Mouse (Mus musculus): ENCODE results near the gene Anapc16. TPM values are rescaled to one million over a fixed set of nuclear protein-coding genes. Genes with fewer than 3 reads are reported as not detected.
A peak's percentile ranks its signal among the peaks of the same experiment; 100 is the strongest.

Gene Anapc16
- polyA plus RNA-seq, 1 experiment from 2014 or later = 132 TPM

DNA sequence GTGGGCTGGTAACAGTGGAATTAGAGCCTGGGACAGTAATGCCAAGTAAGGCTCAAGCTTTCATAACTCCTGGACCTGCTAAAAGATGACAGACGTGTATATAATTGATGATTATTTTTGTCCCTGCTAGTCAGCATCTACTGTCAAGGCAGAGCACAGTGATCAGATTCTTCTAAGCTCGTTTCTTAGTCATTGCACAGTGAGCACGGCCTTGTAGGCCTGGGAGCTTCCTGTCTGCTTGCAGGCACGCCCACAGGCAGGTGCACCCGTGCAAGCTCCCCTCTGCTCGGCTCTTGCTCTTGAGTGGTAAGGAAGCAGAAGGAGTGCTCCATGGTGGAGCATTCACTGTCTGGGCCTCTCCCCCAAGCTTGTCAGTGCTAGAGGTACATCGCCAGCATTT, 25.2 kb upstream of the Anapc16 start:
- Histone ChIP-seq H3K36me3 (no peaks in the 10 kb centered on the region), H3K27me3 (no peaks in the 10 kb centered on the region), H3K9ac (replicated peaks) (no peak overlapping the region), H3K4me3 (replicated peaks) (no peak overlapping the region), H3K9me3 (no peaks in the 10 kb centered on the region), H3K4me2 (no peak overlapping the region), H3K27ac (peak overlapping the region; percentile 86), H3K4me1 (replicated peaks) (peaks cover 53% of the 10 kb centered on the region)
- ATAC-seq (ENCODE audit: insufficient number of reproducible peaks, insufficient read depth, low FRiP score, low TSS enrichment, low read depth) = no peak
- 72% methylated on average over 7 of the region's 7 CpGs for WGBS

DNA sequence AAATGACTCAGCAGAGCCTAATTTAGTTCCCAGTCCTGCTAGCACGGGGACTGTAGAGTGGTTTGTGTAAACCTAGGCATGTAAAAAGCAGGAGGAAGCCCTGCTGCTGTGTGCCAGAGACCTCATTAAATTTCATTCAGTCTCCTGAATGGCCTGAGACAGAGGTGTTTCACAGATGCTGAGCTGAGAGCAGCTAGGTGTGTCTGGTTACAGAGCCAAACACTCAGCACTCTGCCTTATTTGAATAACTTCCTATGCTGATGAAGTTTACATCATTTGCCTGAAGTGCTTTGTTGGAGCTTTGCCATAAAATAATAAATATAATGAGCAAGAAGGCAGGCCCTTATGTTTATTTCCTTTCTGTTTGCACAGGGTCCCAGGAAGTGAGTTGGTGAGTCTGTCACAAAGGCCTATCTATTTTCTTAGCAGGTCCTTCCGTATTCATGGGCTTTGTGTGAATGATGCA, 24.7 kb upstream of the Anapc16 start:
- Histone ChIP-seq H3K4me2 (0 out of 2 replicates have a peak overlapping the region, but pooled peaks have one; percentile 40), H3K27me3 (no peaks in the 10 kb centered on the region), H3K9me3 (no peaks in the 10 kb centered on the region), H3K4me3 (replicated peaks) (no peak overlapping the region), H3K36me3 (0 out of 2 replicates have a peak, but pooled peaks cover under 1% of the 10 kb centered on the region), H3K9ac (replicated peaks) (no peak overlapping the region), H3K27ac (peak overlapping the region; percentile 86), H3K4me1 (replicated peaks) (peaks cover 47% of the 10 kb centered on the region)
- 35% methylated on average over 2 of the region's 2 CpGs for WGBS
- 0 out of 2 replicates have a peak, but pooled peaks have one; percentile 57 for ATAC-seq (ENCODE audit: insufficient number of reproducible peaks, insufficient read depth, low FRiP score, low TSS enrichment, low read depth)

DNA sequence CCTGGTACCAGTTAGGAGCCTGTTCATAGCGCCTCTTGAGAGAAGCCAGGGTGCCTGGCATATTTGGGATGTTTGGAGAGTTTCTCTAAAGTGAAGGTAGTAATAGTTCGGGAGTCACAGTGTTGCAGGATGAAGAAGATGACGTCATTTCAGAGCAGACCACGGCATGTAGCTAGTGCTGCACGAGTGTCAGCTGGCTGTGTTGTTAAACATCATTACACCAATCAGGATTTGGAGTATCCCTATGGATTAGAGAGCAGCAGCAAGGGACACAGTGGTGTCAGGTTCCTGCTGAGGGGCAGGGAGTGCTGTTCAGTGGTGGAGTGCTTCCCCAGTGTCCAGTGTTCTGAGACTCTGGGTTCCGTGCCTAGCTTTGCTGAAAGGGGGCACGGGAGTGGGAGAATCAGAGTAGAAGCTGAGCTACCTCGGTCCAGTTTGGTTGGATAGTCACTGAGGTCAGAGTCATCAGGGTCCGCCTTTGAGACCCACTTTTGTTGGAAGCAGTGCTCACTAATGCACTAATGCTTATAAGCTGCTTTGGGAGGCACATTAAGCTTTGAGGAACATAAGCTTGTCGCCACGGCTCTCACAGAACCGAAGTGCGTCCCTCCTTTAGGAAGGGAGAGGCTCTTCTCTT, 23.9 kb upstream of the Anapc16 start:
- H3K4me2 ChIP-seq = peak overlapping the region; percentile 40
- ATAC-seq (ENCODE audit: insufficient number of reproducible peaks, insufficient read depth, low FRiP score, low TSS enrichment, low read depth) = no peak
- 0 out of 2 replicates have a peak overlapping the region, but pooled peaks have one; percentile 13 for H3K9ac ChIP-seq (replicated peaks)
- H3K4me1 ChIP-seq (replicated peaks) = peaks cover 40% of the 10 kb centered on the region
- H3K27me3 ChIP-seq = no peaks in the 10 kb centered on the region
- H3K4me3 ChIP-seq (replicated peaks) = no peak overlapping the region
- 35% methylated on average over 13 of the region's 13 CpGs for WGBS
- H3K36me3 ChIP-seq = peaks cover 8% of the 10 kb centered on the region
- peak overlapping the region; percentile 86 for H3K27ac ChIP-seq
- H3K9me3 ChIP-seq = no peaks in the 10 kb centered on the region

DNA sequence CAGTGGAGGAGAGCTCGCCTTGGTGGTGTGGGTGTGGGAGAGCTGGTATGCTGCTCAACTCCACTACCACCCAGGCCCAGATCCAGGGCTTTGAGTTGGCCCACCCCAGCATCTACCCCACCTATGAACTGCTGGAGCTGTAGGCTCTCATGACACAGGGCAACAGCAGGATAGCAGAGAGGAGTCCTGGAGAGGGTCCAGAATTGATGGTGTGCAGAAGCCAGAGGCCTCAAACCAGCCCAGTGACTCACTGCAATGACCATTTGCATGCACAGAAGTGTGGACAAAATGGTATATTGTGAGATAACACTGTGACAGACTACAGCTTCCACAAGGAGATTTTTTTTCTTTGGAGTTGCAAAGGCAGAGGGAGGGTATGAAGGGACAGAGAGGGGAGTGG, 20.8 kb upstream of the Anapc16 start:
- no peak overlapping the region for H3K27ac ChIP-seq
- no peak for ATAC-seq (ENCODE audit: insufficient number of reproducible peaks, insufficient read depth, low FRiP score, low TSS enrichment, low read depth)
- H3K9ac ChIP-seq (replicated peaks) = no peak overlapping the region; the same call in 1 of the 2 replicates
- H3K36me3 ChIP-seq = peaks cover 25% of the 10 kb centered on the region
- H3K4me3 ChIP-seq (replicated peaks) = no peak overlapping the region
- H3K4me1 ChIP-seq (replicated peaks) = peaks cover 31% of the 10 kb centered on the region
- no peak overlapping the region for H3K4me2 ChIP-seq
- no peaks in the 10 kb centered on the region for H3K9me3 ChIP-seq
- no peaks in the 10 kb centered on the region for H3K27me3 ChIP-seq
- WGBS = 74% methylated on average over 1 of the region's 1 CpGs

DNA sequence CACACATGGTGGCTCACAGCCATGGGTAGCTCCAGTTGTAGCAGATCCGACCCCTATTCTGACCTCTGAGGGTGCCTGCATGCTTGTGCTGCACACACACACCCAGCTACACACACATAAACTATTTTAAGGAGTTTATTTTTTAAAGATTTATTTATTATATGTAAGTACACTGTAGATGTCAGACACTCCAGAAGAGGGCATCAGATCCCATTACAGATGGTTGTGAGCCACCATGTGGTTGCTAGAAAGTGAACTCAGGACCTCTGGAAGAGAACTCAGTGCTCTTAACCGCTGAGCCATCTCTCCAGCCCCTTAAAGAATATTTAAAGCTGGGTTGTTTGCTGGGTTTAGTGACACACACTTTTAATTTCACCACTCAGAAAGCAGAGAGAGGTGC, 16.4 kb upstream of the Anapc16 start:
- WGBS = 81% methylated on average over 2 of the region's 2 CpGs
- Histone ChIP-seq H3K9ac (replicated peaks) (no peak overlapping the region), H3K4me3 (replicated peaks) (no peak overlapping the region), H3K4me2 (no peak overlapping the region), H3K36me3 (peaks cover 61% of the 10 kb centered on the region), H3K27me3 (no peaks in the 10 kb centered on the region), H3K27ac (no peak overlapping the region), H3K4me1 (replicated peaks) (no peaks in the 10 kb centered on the region), H3K9me3 (no peaks in the 10 kb centered on the region)
- no peak for ATAC-seq (ENCODE audit: insufficient number of reproducible peaks, insufficient read depth, low FRiP score, low TSS enrichment, low read depth)

DNA sequence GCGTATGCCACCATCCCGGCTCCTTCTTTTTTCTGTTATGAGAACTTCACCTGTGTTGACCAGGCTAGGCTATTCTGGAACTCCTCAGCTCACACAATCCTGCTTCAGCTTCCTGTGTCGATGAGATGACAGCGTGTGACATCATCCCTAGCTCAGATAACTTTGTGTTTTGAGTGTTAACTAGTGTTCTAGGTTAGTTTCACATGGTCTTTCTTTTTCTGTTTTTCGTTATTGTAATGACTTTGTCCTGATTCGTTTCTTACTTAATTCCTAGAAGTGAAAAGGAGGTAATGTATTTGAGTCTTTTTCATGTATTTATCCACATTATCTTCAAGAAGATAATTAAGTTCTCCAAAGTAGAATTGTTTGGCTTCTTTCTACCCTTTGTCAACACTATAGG, 13.3 kb upstream of the Anapc16 start:
- Histone ChIP-seq H3K27me3 (no peaks in the 10 kb centered on the region), H3K36me3 (peaks cover 67% of the 10 kb centered on the region), H3K4me1 (replicated peaks) (no peaks in the 10 kb centered on the region), H3K9ac (replicated peaks) (no peak overlapping the region), H3K27ac (no peak overlapping the region), H3K4me2 (no peak overlapping the region), H3K9me3 (no peaks in the 10 kb centered on the region), H3K4me3 (replicated peaks) (no peak overlapping the region)
- WGBS = 91% methylated on average over 6 of the region's 6 CpGs
- ATAC-seq (ENCODE audit: insufficient number of reproducible peaks, insufficient read depth, low FRiP score, low TSS enrichment, low read depth) = no peak

DNA sequence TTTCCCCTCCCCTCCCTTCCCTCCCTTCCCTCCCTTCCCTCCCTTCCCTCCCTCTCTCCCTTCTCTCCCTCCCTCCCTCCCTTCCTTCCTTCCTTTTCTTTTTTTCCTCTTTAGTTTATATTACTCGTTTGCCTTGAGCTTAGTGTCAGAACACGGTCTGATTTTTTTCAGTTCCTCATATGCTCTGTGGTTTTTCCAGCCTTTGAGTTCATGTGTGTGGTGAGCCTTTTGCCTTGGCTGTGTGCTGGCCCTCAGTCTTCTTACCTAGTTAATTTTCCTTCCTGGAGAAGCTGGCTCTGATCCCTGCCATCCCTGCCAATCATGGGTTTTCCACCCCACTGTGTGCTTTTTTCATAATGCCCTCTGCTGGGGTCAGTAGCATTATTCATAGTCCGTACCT, 6.2 kb upstream of the Anapc16 start:
- Histone ChIP-seq H3K9me3 (no peaks in the 10 kb centered on the region), H3K36me3 (peaks cover 32% of the 10 kb centered on the region), H3K9ac (replicated peaks) (no peak overlapping the region), H3K27me3 (no peaks in the 10 kb centered on the region), H3K4me1 (replicated peaks) (no peaks in the 10 kb centered on the region; the same call in 1 of the 2 replicates), H3K4me2 (no peak overlapping the region), H3K27ac (0 out of 2 replicates have a peak overlapping the region, but pooled peaks have one; percentile 12), H3K4me3 (replicated peaks) (no peak overlapping the region)
- WGBS = 83% methylated on average over 3 of the region's 3 CpGs
- no peak for ATAC-seq (ENCODE audit: insufficient number of reproducible peaks, insufficient read depth, low FRiP score, low TSS enrichment, low read depth)

DNA sequence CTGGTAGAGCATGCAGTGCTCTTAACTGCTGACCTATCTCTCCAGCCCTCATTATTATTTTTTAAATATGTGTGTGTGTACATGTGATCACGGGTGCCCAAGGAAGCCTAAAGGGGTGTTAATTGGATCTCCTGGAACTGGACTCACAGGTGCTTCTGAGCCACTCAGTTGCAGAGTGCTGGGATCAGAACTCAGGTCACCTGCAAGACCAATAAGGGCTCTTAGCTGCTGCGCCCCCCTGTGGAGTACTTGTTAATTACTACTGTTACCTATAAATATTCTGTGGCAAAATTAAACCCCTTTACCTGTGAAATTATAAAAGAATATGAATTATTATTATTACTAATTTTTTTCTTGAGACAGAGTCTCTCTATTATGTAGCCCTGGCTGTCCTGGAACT, 2.3 kb upstream of the Anapc16 start:
- no peak overlapping the region for H3K9ac ChIP-seq (replicated peaks)
- H3K27ac ChIP-seq = no peak overlapping the region
- H3K4me3 ChIP-seq (replicated peaks) = no peak overlapping the region
- peaks cover 25% of the 10 kb centered on the region for H3K36me3 ChIP-seq
- H3K4me2 ChIP-seq = no peak overlapping the region
- peaks cover 13% of the 10 kb centered on the region for H3K4me1 ChIP-seq (replicated peaks)
- no peaks in the 10 kb centered on the region for H3K9me3 ChIP-seq
- H3K27me3 ChIP-seq = no peaks in the 10 kb centered on the region
- WGBS = 69% methylated on average over 2 of the region's 2 CpGs
- ATAC-seq (ENCODE audit: insufficient number of reproducible peaks, insufficient read depth, low FRiP score, low TSS enrichment, low read depth) = no peak

DNA sequence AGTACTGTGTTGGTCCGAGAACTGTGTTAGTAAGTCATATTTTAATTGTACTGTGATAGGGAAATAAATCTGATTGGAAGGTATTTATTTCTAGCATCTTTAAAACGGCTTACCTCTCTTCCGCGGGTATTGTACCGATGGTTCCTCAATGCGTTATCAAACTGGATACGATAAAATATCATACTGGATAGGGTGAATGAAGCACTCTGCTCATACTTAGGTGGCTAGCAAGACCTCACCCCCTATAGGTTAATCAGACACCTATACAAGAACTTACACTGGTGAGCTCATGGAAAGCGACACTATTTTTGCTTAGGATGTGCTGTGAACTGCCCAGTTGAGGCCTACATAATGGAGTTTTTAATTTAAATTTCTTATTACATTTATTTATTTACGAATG, 912 bp upstream of the Anapc16 start:
- Histone ChIP-seq H3K9ac (replicated peaks) (0 out of 2 replicates have a peak overlapping the region, but pooled peaks have one; percentile 59), H3K27me3 (no peaks in the 10 kb centered on the region), H3K27ac (peak overlapping the region; percentile 92), H3K4me2 (peak overlapping the region; percentile 84), H3K4me3 (replicated peaks) (peak overlapping the region; percentile 62), H3K36me3 (peaks cover 30% of the 10 kb centered on the region), H3K9me3 (no peaks in the 10 kb centered on the region), H3K4me1 (replicated peaks) (peaks cover 16% of the 10 kb centered on the region)
- no peak for ATAC-seq (ENCODE audit: insufficient number of reproducible peaks, insufficient read depth, low FRiP score, low TSS enrichment, low read depth)
- WGBS = 79% methylated on average over 9 of the region's 9 CpGs

DNA sequence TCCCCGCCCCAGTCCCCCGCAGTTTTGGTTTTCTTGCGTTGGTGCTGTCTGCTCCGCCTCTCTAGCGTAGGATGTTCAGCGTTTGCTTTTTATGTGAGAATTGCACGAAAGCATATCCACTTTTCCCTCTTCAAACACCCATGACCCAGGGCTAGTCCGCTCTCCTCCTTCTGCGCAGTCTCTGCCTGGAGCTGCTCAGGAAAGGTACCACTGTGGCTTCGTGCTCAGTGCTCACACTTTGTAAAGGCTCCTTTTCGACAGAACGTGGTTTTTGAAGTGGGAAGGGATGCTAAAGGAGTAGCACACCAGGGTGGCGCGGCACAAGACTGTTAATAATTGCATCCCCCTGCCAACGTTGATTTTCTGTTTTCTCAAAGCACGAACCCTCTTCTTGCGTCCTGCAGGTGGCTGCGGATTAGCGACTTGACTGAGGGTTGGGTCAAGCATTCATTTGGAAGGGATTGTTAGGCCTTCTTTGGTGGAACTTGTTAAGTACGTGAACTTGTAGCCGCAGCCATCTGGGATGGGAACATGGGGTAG, 348 bp upstream of the Anapc16 start:
- ATAC-seq (ENCODE audit: insufficient number of reproducible peaks, insufficient read depth, low FRiP score, low TSS enrichment, low read depth) = peak; percentile 79
- no peaks in the 10 kb centered on the region for H3K9me3 ChIP-seq
- H3K4me3 ChIP-seq (replicated peaks) = peak overlapping the region; percentile 62
- under 1% methylated on average over 21 of the region's 21 CpGs for WGBS
- H3K9ac ChIP-seq (replicated peaks) = peak overlapping the region; percentile 59
- peaks cover 16% of the 10 kb centered on the region for H3K4me1 ChIP-seq (replicated peaks)
- H3K4me2 ChIP-seq = peak overlapping the region; percentile 84
- peaks cover 24% of the 10 kb centered on the region for H3K36me3 ChIP-seq
- peak overlapping the region; percentile 92 for H3K27ac ChIP-seq
- no peaks in the 10 kb centered on the region for H3K27me3 ChIP-seq

DNA sequence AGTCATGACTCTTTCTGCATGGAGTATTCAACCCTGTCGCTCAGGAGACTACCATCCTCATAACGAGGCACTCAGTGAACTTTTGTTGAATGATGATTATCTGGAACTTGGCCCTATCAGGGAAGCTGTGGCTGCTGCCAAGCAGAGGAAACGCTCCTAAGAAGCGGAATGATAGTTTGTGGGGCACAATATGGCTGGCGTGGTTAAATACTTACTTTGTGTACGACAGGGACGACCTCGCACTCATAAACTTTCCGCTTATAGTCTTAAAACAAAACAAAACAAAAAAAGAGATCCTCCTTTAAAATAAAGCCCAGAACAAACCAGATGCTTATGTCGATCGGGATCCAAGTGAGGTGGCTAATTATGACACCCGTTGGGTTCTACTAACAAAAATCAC, 732 bp downstream of the Anapc16 start:
- ATAC-seq (ENCODE audit: insufficient number of reproducible peaks, insufficient read depth, low FRiP score, low TSS enrichment, low read depth) = no peak
- peak overlapping the region; percentile 92 for H3K27ac ChIP-seq
- H3K9ac ChIP-seq (replicated peaks) = peak overlapping the region; percentile 59
- H3K4me2 ChIP-seq = peak overlapping the region; percentile 84
- no peaks in the 10 kb centered on the region for H3K27me3 ChIP-seq
- H3K4me3 ChIP-seq (replicated peaks) = peak overlapping the region; percentile 62
- H3K9me3 ChIP-seq = no peaks in the 10 kb centered on the region
- peaks cover 16% of the 10 kb centered on the region for H3K36me3 ChIP-seq
- H3K4me1 ChIP-seq (replicated peaks) = peaks cover 16% of the 10 kb centered on the region
- WGBS = 7% methylated on average over 12 of the region's 12 CpGs

Data from limb, embryonic 12.5 days (tissue).